Mouse (Mus musculus) hindbrain, embryonic 16.5 days (tissue): ENCODE results near the gene Arhgap8. TPM values are rescaled to one million over a fixed set of nuclear protein-coding genes. Genes with fewer than 3 reads are reported as not detected.

Source experiments
- polyA plus RNA-seq: library from polyadenylated mRNA; unstranded; fragments of >200 nt; fragmentation: Nextera tagmentation; extraction: Ambion mirVana; gene quantifications from 2 replicates; pipeline ENCODE4 v1.2.1, GENCODE M21; 2015

Gene Arhgap8
- polyA plus RNA-seq, 1 experiment from 2014 or later, result 0.61 TPM

Other genes with a start within 250 kb of the Arhgap8 start
- gene Rtl6, start 162.2 kb upstream of the Arhgap8 start, polyA plus RNA-seq, result 54.8 and 66.4 TPM in 2 replicates
- 30.5 and 33.2 TPM in 2 replicates for gene Prr5, start 50.4 kb upstream of the Arhgap8 start, polyA plus RNA-seq
- gene Phf21b, start 136.0 kb downstream of the Arhgap8 start, polyA plus RNA-seq, result 2.5 and 3.5 TPM in 2 replicates
- 0.98 and 1.00 TPM in 2 replicates for gene Gm29666, start 200.0 kb downstream of the Arhgap8 start, polyA plus RNA-seq
- gene Nup50, start 203.4 kb downstream of the Arhgap8 start, polyA plus RNA-seq, result 22.5 and 24.4 TPM in 2 replicates